Mouse (Mus musculus): ENCODE data around the gene Spaca3.

Gene Spaca3

GRCm38 (mm10) chr11:80858065-80858464 lies at the start of gene Spaca3:
TSS of gene Spaca3 (plus strand) at chr11:80858365.
- DNase-seq (ENCODE audit: extremely low read depth, low read depth, low spot score) = no peak

GRCm38 (mm10) chr11:80808551-80809070 lies 49.6 kb upstream of the Spaca3 start:
- DNase-seq (ENCODE audit: extremely low read depth, low read depth, low spot score) = no peak

GRCm38 (mm10) chr11:80809666-80809992 lies 48.5 kb upstream of the Spaca3 start:
- DNase-seq (ENCODE audit: extremely low read depth, low read depth, low spot score) = no peak

- no peak for DNase-seq (ENCODE audit: extremely low read depth, low read depth, low spot score)
These were observed 48.0 kb upstream of the Spaca3 start, which contains the start of gene Tmem98 for GRCm38 (mm10) chr11:80809993-80810821. TSS of gene Tmem98 (plus strand) at chr11:80810175.

GRCm38 (mm10) chr11:80811156-80811555 lies 47.0 kb upstream of the Spaca3 start:
- no peak for DNase-seq (ENCODE audit: extremely low read depth, low read depth, low spot score)

GRCm38 (mm10) chr11:80815354-80815753 lies 42.8 kb upstream of the Spaca3 start:
- no peak for DNase-seq (ENCODE audit: extremely low read depth, low read depth, low spot score)

GRCm38 (mm10) chr11:80818060-80818697 lies 40.0 kb upstream of the Spaca3 start:
- DNase-seq (ENCODE audit: extremely low read depth, low read depth, low spot score) = no peak

- DNase-seq (ENCODE audit: extremely low read depth, low read depth, low spot score) = no peak
These were observed 38.1 kb upstream of the Spaca3 start for GRCm38 (mm10) chr11:80820085-80820484.

GRCm38 (mm10) chr11:80821296-80821695 lies 36.9 kb upstream of the Spaca3 start:
- no peak for DNase-seq (ENCODE audit: extremely low read depth, low read depth, low spot score)

- DNase-seq (ENCODE audit: extremely low read depth, low read depth, low spot score) = no peak
These were observed 36.4 kb upstream of the Spaca3 start for GRCm38 (mm10) chr11:80821794-80822193.

- no peak for DNase-seq (ENCODE audit: extremely low read depth, low read depth, low spot score)
These were observed 22.8 kb upstream of the Spaca3 start for GRCm38 (mm10) chr11:80835395-80835794.

GRCm38 (mm10) chr11:80835841-80836240 lies 22.3 kb upstream of the Spaca3 start:
- no peak for DNase-seq (ENCODE audit: extremely low read depth, low read depth, low spot score)

GRCm38 (mm10) chr11:80838724-80839123 lies 19.4 kb upstream of the Spaca3 start:
- DNase-seq (ENCODE audit: extremely low read depth, low read depth, low spot score) = no peak

- no peak for DNase-seq (ENCODE audit: extremely low read depth, low read depth, low spot score)
These were observed 14.7 kb upstream of the Spaca3 start for GRCm38 (mm10) chr11:80843435-80843834.

- DNase-seq (ENCODE audit: extremely low read depth, low read depth, low spot score) = no peak
These were observed 12.7 kb upstream of the Spaca3 start for GRCm38 (mm10) chr11:80845486-80845885.

GRCm38 (mm10) chr11:80846115-80846514 lies 12.1 kb upstream of the Spaca3 start:
- DNase-seq (ENCODE audit: extremely low read depth, low read depth, low spot score) = no peak

GRCm38 (mm10) chr11:80848131-80848530 lies 10.0 kb upstream of the Spaca3 start:
- DNase-seq (ENCODE audit: extremely low read depth, low read depth, low spot score) = no peak

- DNase-seq (ENCODE audit: extremely low read depth, low read depth, low spot score) = no peak
These were observed 6.3 kb upstream of the Spaca3 start for GRCm38 (mm10) chr11:80851859-80852258.

GRCm38 (mm10) chr11:80853014-80853413 lies 5.2 kb upstream of the Spaca3 start:
- no peak for DNase-seq (ENCODE audit: extremely low read depth, low read depth, low spot score)

- no peak for DNase-seq (ENCODE audit: extremely low read depth, low read depth, low spot score)
These were observed 3.7 kb upstream of the Spaca3 start for GRCm38 (mm10) chr11:80854430-80854829.

- DNase-seq (ENCODE audit: extremely low read depth, low read depth, low spot score) = no peak
These were observed 3.3 kb upstream of the Spaca3 start for GRCm38 (mm10) chr11:80854908-80855307.

GRCm38 (mm10) chr11:80856827-80857226 lies 1.3 kb upstream of the Spaca3 start:
- no peak for DNase-seq (ENCODE audit: extremely low read depth, low read depth, low spot score)

All from fat pad, adult 2 months (tissue).